Mouse (Mus musculus): Measurements from ENCODE around the gene Rpap1. TPM values are rescaled to one million over a fixed set of nuclear protein-coding genes. Genes with fewer than 3 reads are reported as not detected.

Gene Rpap1
- polyA plus RNA-seq, 1 experiment from 2014 or later = 35.9 TPM

Other genes with a start within 250 kb of the Rpap1 start
- gene Exd1, start 239.9 kb downstream of the Rpap1 start, polyA plus RNA-seq (2016; fragmentation: Nextera tagmentation; extraction: Ambion mirVana) = 0.52 and 0.54 TPM in 2 replicates
- gene Chp1, start 239.8 kb downstream of the Rpap1 start, polyA plus RNA-seq (2016; fragmentation: Nextera tagmentation; extraction: Ambion mirVana) = 58.0 and 61.7 TPM in 2 replicates
- gene Nusap1, start 169.2 kb downstream of the Rpap1 start, polyA plus RNA-seq (2016; fragmentation: Nextera tagmentation; extraction: Ambion mirVana) = 86.3 and 90.9 TPM in 2 replicates
- 28.2 and 29.1 TPM in 2 replicates for gene Oip5, start 169.1 kb downstream of the Rpap1 start, polyA plus RNA-seq (2016; fragmentation: Nextera tagmentation; extraction: Ambion mirVana)
- 39.2 and 41.3 TPM in 2 replicates for gene Ndufaf1, start 124.7 kb downstream of the Rpap1 start, polyA plus RNA-seq (2016; fragmentation: Nextera tagmentation; extraction: Ambion mirVana)
- 68.4 and 78.0 TPM in 2 replicates for gene Rtf1, start 112.5 kb downstream of the Rpap1 start, polyA plus RNA-seq (2016; fragmentation: Nextera tagmentation; extraction: Ambion mirVana)
- 0.77 and 0.97 TPM in 2 replicates for gene Itpka, start 45.2 kb downstream of the Rpap1 start, polyA plus RNA-seq (2016; fragmentation: Nextera tagmentation; extraction: Ambion mirVana)
- 0.26 and 0.50 TPM in 2 replicates for gene Ltk, start 27.1 kb downstream of the Rpap1 start, polyA plus RNA-seq (2016; fragmentation: Nextera tagmentation; extraction: Ambion mirVana)
- gene Tyro3, start 10.2 kb upstream of the Rpap1 start, polyA plus RNA-seq (2016; fragmentation: Nextera tagmentation; extraction: Ambion mirVana) = 25.7 and 29.2 TPM in 2 replicates
- 40.0 and 44.7 TPM in 2 replicates for gene Mga, start 109.7 kb upstream of the Rpap1 start, polyA plus RNA-seq (2016; fragmentation: Nextera tagmentation; extraction: Ambion mirVana)
- 4.7 and 5.8 TPM in 2 replicates for gene Mapkbp1, start 185.2 kb upstream of the Rpap1 start, polyA plus RNA-seq (2016; fragmentation: Nextera tagmentation; extraction: Ambion mirVana)
- 19.7 and 20.8 TPM in 2 replicates for gene Jmjd7, start 239.9 kb upstream of the Rpap1 start, polyA plus RNA-seq (2016; fragmentation: Nextera tagmentation; extraction: Ambion mirVana)
- gene Gm28042, start 240.0 kb upstream of the Rpap1 start, polyA plus RNA-seq (2016; fragmentation: Nextera tagmentation; extraction: Ambion mirVana) = 6.7 and 7.3 TPM in 2 replicates
- gene Pla2g4b, start 245.9 kb upstream of the Rpap1 start, polyA plus RNA-seq (2016; fragmentation: Nextera tagmentation; extraction: Ambion mirVana) = 4.6 and 5.3 TPM in 2 replicates

Measured in midbrain, embryonic 12.5 days (tissue).